Mouse (Mus musculus) forebrain, embryonic 16.5 days (tissue): Measurements from ENCODE around the gene Vwc2l. TPM values are rescaled to one million over a fixed set of nuclear protein-coding genes. Genes with fewer than 3 reads are reported as not detected.

Experiments used
- ATAC-seq: fragments of 200-750 bp; cut with Nextera tagmentation; 2 replicates; pipeline ENCODE4 v1.8.0; 2017; ENCODE audit warnings: mild to moderate bottlenecking, moderate library complexity
- H3K27ac ChIP-seq: fragments of 300-500 bp; sonication (generic); 2 replicates; pipeline ENCODE4 v1.5.1; 2014; ENCODE audit warnings: low read length, control low read depth
- H3K27me3 ChIP-seq: fragments of 300-500 bp; sonication (generic); replicated peaks from 2 replicates; pipeline ENCODE4 v1.6.1; 2014; ENCODE audit warnings: low read length; ENCODE audit not compliant: control insufficient read depth, insufficient read depth
- H3K36me3 ChIP-seq: fragments of 300-500 bp; sonication (generic); 2 replicates; pipeline ENCODE4 v1.6.1; 2014; ENCODE audit not compliant: control insufficient read depth, insufficient read depth
- H3K4me1 ChIP-seq: fragments of 300-500 bp; sonication (generic); replicated peaks from 2 replicates; pipeline ENCODE4 v1.6.1; 2014; ENCODE audit warnings: low read length; ENCODE audit not compliant: control insufficient read depth, insufficient read depth
- H3K4me2 ChIP-seq: fragments of 300-500 bp; sonication (generic); 2 replicates; pipeline ENCODE4 v1.6.1; 2014; ENCODE audit warnings: mild to moderate bottlenecking, low read length, control low read depth
- H3K4me3 ChIP-seq: fragments of 300-500 bp; sonication (generic); replicated peaks from 2 replicates; pipeline ENCODE4 v1.5.1; 2014; ENCODE audit warnings: mild to moderate bottlenecking, low read length, control low read depth
- H3K9ac ChIP-seq: fragments of 300-500 bp; sonication (generic); replicated peaks from 2 replicates; pipeline ENCODE4 v1.6.1; 2014; ENCODE audit warnings: low read depth, low read length, control low read depth
- H3K9me3 ChIP-seq: fragments of 300-500 bp; sonication (generic); 2 replicates; pipeline ENCODE4 v1.6.1; 2016; ENCODE audit warnings: low read length; ENCODE audit not compliant: control insufficient read depth
- WGBS: fragments of 180-500 bp; shearing (Covaris S2); extraction: QIAGEN DNeasy Blood & Tissue Kit; methylation state at CpG from one replicate; pipeline ENCODE4 v1.1.7; 2014; 5-methylcytosine and 5-hydroxymethylcytosine counted together
- polyA plus RNA-seq: library from polyadenylated mRNA; unstranded; fragments of >200 nt; fragmentation: Nextera tagmentation; extraction: Ambion mirVana; gene quantifications from 2 replicates; pipeline ENCODE4 v1.2.1, GENCODE M21; 2015

The Vwc2l gene
- polyA plus RNA-seq, 1 experiment from 2014 or later = 5.8 TPM

DNA sequence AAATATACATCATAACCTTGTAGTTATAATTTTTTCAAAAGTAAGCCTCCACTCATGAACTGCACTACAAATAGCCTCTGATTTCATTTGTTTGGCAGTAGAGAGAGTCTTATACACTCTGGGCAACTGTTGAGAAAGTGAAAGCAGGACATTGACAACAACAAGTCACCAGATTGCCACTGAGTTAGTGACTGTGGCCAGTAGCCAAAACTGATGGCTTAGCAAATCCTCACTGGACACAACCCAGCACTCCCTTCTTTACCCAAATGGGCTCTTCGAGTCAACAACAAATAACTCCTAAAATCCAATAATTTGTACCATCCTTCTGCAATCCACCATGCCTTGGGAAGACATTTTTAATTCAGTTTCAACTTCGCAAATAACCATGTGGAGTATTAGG is 155.0 kb downstream of the Vwc2l start:
- H3K27ac ChIP-seq = no peak overlapping the region
- no peaks in the 10 kb centered on the region for H3K27me3 ChIP-seq
- no peaks in the 10 kb centered on the region for H3K36me3 ChIP-seq
- WGBS = 91% methylated on average over 2 of the region's 2 CpGs
- H3K4me2 ChIP-seq = no peak overlapping the region
- ATAC-seq = no peak
- no peaks in the 10 kb centered on the region for H3K4me1 ChIP-seq
- no peak overlapping the region for H3K9ac ChIP-seq
- no peak overlapping the region for H3K4me3 ChIP-seq
- no peaks in the 10 kb centered on the region for H3K9me3 ChIP-seq

DNA sequence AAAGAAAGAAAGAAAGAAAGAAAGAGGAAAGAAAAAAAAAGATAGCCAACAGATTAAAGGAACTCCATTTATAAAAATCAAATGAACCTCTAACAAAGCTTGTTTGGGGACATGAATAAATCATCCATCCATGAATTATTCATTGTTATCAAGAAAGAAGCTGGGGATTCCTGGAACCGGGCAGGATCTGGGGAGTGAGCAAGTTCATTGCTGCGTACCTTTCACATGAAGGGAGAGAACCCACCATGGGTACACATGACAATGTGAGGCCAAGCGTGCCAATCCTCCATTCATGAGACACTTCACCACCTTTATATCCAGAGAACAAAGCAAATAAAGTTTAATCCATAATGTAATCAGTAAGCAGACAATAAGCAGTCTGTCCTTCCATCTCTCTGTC is 155.8 kb downstream of the Vwc2l start:
- Histone ChIP-seq H3K9ac (no peak overlapping the region), H3K27ac (no peak overlapping the region), H3K9me3 (no peaks in the 10 kb centered on the region), H3K4me1 (no peaks in the 10 kb centered on the region), H3K4me2 (no peak overlapping the region), H3K4me3 (no peak overlapping the region), H3K36me3 (no peaks in the 10 kb centered on the region), H3K27me3 (no peaks in the 10 kb centered on the region)
- WGBS = 38% methylated on average over 3 of the region's 3 CpGs
- peak; percentile 57; the same call in 1 of the 2 replicates for ATAC-seq

DNA sequence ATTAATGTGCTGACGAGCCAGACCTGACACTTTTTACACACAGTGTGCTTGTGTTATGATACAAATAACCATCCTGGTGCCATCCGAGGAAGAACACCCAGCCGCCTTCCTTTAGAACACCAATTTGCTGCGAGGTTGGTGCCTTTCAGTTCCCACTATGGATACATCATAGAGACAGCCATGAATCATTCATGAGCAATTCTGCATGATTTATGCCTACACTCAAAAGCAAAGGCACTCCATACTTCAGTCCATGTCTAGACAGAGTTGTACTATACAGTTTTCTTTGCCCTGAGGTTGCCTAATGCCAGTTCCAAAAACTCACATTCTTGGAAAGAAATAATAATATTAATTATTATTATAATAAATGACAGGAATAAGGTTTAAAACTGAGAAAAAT is 158.6 kb downstream of the Vwc2l start:
- Histone ChIP-seq H3K9ac (no peak overlapping the region), H3K9me3 (no peaks in the 10 kb centered on the region), H3K27ac (no peak overlapping the region), H3K36me3 (no peaks in the 10 kb centered on the region), H3K4me3 (no peak overlapping the region), H3K4me1 (no peaks in the 10 kb centered on the region), H3K27me3 (no peaks in the 10 kb centered on the region), H3K4me2 (no peak overlapping the region)
- 48% methylated on average over 4 of the region's 4 CpGs for WGBS
- ATAC-seq = peak; percentile 80

DNA sequence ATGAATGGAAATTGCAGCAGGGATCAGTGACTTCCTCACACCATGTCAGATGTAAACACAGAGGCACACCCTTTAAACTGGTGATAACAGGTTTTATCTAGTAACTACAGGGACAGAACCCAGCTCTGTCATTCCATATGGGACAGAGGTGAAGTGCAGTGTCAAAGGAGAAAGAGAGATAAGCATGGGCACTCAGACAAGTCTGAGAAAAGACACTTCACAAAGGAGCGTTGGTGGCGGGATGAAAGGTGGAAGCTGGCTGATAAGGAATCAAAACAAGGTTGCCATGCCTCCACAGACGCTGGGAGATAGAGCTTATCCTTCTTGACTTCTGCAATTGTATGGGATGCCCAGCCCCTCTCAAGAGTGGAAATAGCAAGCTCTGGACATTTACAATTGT is 176.8 kb downstream of the Vwc2l start:
- Histone ChIP-seq H3K27ac (no peak overlapping the region), H3K9me3 (no peaks in the 10 kb centered on the region), H3K4me2 (no peak overlapping the region), H3K36me3 (no peaks in the 10 kb centered on the region), H3K4me1 (no peaks in the 10 kb centered on the region), H3K27me3 (no peaks in the 10 kb centered on the region), H3K9ac (no peak overlapping the region), H3K4me3 (no peak overlapping the region)
- no peak for ATAC-seq
- 79% methylated on average over 3 of the region's 3 CpGs for WGBS

DNA sequence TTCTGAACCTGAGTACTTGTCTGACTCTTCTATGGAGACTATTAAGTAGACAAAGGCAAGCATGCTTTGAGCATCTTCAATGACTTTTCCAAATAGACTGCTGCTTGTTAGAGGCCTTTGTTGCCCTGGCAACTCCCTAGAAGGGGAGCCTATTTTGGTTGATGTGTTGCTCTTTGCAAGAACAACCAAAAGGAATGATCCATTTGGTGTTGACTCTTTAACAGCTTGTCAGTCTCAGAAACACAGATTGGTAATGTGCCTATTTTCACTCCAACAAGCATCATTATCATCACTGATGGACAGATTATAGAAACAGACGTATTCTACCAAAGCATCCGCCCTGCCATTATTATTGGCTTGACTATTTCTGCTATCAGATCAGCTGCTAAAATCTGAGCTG is 181.9 kb downstream of the Vwc2l start:
- Histone ChIP-seq H3K4me3 (no peak overlapping the region), H3K27ac (no peak overlapping the region), H3K9ac (no peak overlapping the region), H3K4me1 (no peaks in the 10 kb centered on the region), H3K27me3 (no peaks in the 10 kb centered on the region), H3K9me3 (no peaks in the 10 kb centered on the region), H3K4me2 (no peak overlapping the region), H3K36me3 (no peaks in the 10 kb centered on the region)
- 71% methylated on average over 2 of the region's 2 CpGs for WGBS
- ATAC-seq = no peak

DNA sequence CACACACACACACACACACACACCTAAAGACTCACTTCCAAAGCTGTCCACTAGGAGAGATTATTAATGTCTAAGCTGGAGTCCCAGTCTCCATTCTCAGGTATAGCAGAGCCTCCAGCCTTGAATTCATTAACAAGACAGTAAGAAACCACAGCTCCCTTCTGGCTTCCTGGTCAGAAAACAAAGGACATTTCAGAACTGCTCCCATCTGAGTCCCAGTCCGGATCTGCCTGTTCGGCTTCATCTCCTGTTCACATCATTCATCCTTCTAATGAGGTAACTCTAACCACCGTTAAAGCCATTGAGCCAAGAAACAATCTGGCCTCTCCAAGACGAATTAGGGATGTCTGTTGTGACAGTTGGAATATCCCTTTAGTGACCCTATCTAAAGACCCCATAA is 185.7 kb downstream of the Vwc2l start:
- Histone ChIP-seq H3K4me1 (no peaks in the 10 kb centered on the region), H3K27ac (no peak overlapping the region), H3K4me3 (no peak overlapping the region), H3K9me3 (no peaks in the 10 kb centered on the region), H3K36me3 (no peaks in the 10 kb centered on the region), H3K4me2 (no peak overlapping the region), H3K9ac (no peak overlapping the region), H3K27me3 (no peaks in the 10 kb centered on the region)
- 39% methylated on average over 4 of the region's 4 CpGs for WGBS
- no peak for ATAC-seq

DNA sequence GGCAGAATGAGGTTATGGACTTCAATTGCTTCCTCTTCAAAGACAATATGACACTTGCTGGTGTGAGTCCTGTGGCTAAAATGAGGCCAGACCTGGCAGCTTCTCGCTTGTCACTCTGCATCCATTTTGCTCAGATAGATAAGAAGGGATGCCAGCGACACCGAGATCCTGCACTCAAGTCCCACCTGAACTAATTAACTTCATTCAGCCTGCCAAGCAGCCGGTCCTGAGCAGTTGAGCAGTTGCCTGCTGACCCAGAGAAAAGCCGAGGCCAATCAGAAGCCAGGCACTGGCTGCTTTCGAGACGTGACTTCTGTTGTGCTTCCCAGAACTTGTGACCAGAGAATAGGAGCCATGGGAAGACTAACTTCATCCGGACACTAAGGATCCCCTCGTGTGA is 187.6 kb downstream of the Vwc2l start:
- WGBS = 72% methylated on average over 9 of the region's 9 CpGs

DNA sequence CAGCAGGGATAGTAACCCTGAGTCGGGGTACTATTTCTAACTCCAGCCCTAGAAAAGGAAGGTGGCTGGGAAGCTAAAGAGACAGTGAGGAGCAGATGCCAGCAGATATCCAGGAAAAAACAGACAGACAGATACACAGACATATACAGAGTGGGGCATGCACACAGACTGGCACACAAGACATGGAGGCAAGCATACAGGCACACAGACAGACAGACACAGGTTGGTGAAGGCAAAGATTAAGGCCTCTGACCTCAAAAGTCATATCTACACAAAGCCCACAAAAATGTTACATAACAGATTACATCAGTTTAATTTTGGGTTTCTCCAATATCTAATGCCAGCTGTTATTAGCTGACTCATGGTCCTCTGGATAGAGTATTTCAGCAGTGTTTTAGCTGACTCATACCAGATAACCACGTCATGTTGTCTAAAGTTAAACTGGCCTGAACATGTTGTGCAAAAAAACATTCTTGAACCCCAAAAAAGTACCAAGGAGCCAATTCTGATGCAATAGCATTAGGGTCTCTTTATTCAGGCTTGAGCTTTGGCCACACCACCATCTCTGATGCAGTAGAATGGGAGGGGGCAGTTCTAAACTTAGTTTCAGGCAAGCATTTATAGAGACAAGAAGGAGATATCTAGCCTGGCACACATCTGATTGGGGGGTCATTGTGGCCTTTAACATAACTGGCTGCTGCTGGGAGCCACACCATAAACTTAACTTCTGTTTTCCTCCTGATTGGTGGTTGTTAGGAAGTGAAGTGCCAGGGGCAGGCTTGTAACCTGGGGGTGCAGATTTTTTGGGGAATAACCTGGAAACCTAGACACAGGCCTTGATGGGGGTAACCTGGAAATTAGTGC is 192.9 kb downstream of the Vwc2l start:
- no peaks in the 10 kb centered on the region for H3K4me1 ChIP-seq
- H3K9me3 ChIP-seq = no peaks in the 10 kb centered on the region
- no peak overlapping the region for H3K4me3 ChIP-seq
- H3K36me3 ChIP-seq = no peaks in the 10 kb centered on the region
- H3K9ac ChIP-seq = no peak overlapping the region
- H3K27ac ChIP-seq = no peak overlapping the region
- no peaks in the 10 kb centered on the region for H3K27me3 ChIP-seq
- WGBS = 84% methylated on average over 2 of the region's 2 CpGs
- no peak overlapping the region for H3K4me2 ChIP-seq
- no peak for ATAC-seq

More for the DNA sequence above, 187.6 kb downstream of the Vwc2l start:
- H3K9me3 ChIP-seq = no peaks in the 10 kb centered on the region
- no peak for ATAC-seq
- no peaks in the 10 kb centered on the region for H3K36me3 ChIP-seq
- H3K4me3 ChIP-seq = no peak overlapping the region
- H3K4me1 ChIP-seq = no peaks in the 10 kb centered on the region
- no peak overlapping the region for H3K4me2 ChIP-seq
- H3K9ac ChIP-seq = no peak overlapping the region
- H3K27ac ChIP-seq = no peak overlapping the region
- no peaks in the 10 kb centered on the region for H3K27me3 ChIP-seq

DNA sequence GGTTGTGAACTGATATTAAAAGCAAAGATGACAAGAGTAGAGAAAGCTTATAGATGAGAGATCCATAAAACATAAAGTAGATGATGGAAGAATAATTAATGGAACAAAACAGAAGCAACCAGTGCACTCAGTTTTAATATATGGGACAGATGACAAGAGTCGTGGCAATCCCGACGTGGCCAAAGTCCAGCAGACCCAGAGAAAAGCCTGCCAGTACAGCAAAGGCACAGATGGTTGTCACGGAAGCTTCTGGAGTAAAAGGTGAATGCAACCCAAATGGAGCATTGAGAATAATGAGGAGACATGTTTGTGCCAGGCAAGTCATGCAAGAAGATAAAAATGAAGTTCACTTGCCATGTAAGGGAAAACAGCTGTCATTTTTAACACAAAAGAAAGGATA is 207.5 kb downstream of the Vwc2l start:
- 85% methylated on average over 4 of the region's 4 CpGs for WGBS

More for the DNA sequence above, 207.5 kb downstream of the Vwc2l start:
- no peaks in the 10 kb centered on the region for H3K36me3 ChIP-seq
- no peak overlapping the region for H3K27ac ChIP-seq
- no peaks in the 10 kb centered on the region for H3K27me3 ChIP-seq
- no peak overlapping the region for H3K4me3 ChIP-seq
- ATAC-seq = no peak
- no peaks in the 10 kb centered on the region for H3K4me1 ChIP-seq
- H3K9ac ChIP-seq = no peak overlapping the region
- no peaks in the 10 kb centered on the region for H3K9me3 ChIP-seq
- no peak overlapping the region for H3K4me2 ChIP-seq
